Mouse (Mus musculus) myocyte (in vitro differentiated cells): ENCODE results near the gene M6pr.

ENCODE experiments used
- POLR2A ChIP-seq: IDR thresholded peaks from one replicate; pipeline ENCODE4 v1.6.1; 2011; ENCODE audit warnings: low read depth, mild to moderate bottlenecking, control low read depth, moderate library complexity; ENCODE audit not compliant: insufficient read length
- TCF3 ChIP-seq: IDR thresholded peaks from one replicate; pipeline ENCODE4 v1.6.1; 2011; ENCODE audit warnings: low read depth, control low read depth; ENCODE audit not compliant: insufficient read length

GRCm38 (mm10) chr6:122262543-122262942, 46.0 kb upstream of the M6pr start:
- no peak for TF ChIP-seq TCF3
- no peak for TF ChIP-seq POLR2A
